Mouse (Mus musculus) testis, adult 2 months (tissue): ENCODE results near the gene Kif28. TPM values are rescaled to one million over a fixed set of nuclear protein-coding genes. Genes with fewer than 3 reads are reported as not detected.

Source experiments
- H3K27ac ChIP-seq: fragments of 200-500 bp; 2 replicates; pipeline ENCODE4 v1.5.1; 2012; ENCODE audit warnings: low read depth, low read length; ENCODE audit not compliant: control insufficient read depth, insufficient read depth
- H3K27me3 ChIP-seq: fragments of 200-500 bp; 2 replicates; pipeline ENCODE4 v1.6.1; 2012; ENCODE audit warnings: mild to moderate bottlenecking, low read length, moderate library complexity; ENCODE audit not compliant: control insufficient read depth, insufficient read depth
- H3K36me3 ChIP-seq: fragments of 200-500 bp; 2 replicates; pipeline ENCODE4 v1.6.1; 2012; ENCODE audit warnings: mild to moderate bottlenecking, low read length; ENCODE audit not compliant: control insufficient read depth, insufficient read depth
- H3K4me1 ChIP-seq: fragments of 200-500 bp; 2 replicates; pipeline ENCODE4 v1.6.1; 2012; ENCODE audit warnings: low read length; ENCODE audit not compliant: control insufficient read depth, insufficient read depth
- H3K4me3 ChIP-seq: fragments of 200-500 bp; 2 replicates; pipeline ENCODE4 v1.5.1; 2012; ENCODE audit warnings: low read depth, mild to moderate bottlenecking, low read length, moderate library complexity, mixed read lengths; ENCODE audit not compliant: control insufficient read depth
- CTCF ChIP-seq: fragments of 200-500 bp; IDR thresholded peaks from 2 replicates; pipeline ENCODE4 v1.5.1; 2012; ENCODE audit warnings: low read depth, mild to moderate bottlenecking, inconsistent platforms, low read length, moderate library complexity; ENCODE audit not compliant: control insufficient read depth, insufficient read depth, insufficient replicate concordance
- POLR2A ChIP-seq: fragments of 200-500 bp; IDR thresholded peaks from 2 replicates; pipeline ENCODE4 v1.6.1; 2012; ENCODE audit warnings: low read depth, mild to moderate bottlenecking, inconsistent platforms, low read length, moderate library complexity; ENCODE audit not compliant: control insufficient read depth
- polyA plus RNA-seq: library from polyadenylated mRNA; depleted of rRNA; stranded (reverse); fragments of >200 nt; gene quantifications from 2 replicates; pipeline ENCODE4 v1.2.3, GENCODE M21; 2012

Gene Kif28
- polyA plus RNA-seq, 1 experiment: 0.07 TPM

DNA sequence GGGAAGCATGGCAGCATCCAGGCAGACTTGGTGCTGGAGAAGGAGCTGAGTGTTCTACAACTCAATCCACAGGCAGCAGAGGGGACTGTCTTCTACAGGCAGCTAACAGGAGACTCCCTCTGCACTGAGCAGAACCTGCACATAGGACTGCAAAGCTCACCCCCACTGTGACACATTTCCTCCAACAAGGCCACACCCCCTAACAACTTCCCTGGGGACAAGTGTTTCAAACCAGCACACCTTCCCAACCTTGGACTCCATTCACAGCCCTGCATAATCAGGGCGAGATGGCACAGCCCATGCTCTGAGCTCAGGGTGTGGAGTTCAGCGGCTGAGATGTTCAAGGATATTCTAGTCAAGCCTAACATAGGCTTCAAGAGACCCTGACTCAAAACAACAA is 68.0 kb downstream of the Kif28 start:
- no peak overlapping the region for H3K27ac ChIP-seq
- peak overlapping the region; percentile 3; the same call in 1 of the 2 replicates for H3K4me3 ChIP-seq
- TF ChIP-seq CTCF (no peak), POLR2A (no peak)
- H3K4me1 ChIP-seq: no peaks in the 10 kb centered on the region
- H3K27me3 ChIP-seq: no peaks in the 10 kb centered on the region
- H3K36me3 ChIP-seq: no peaks in the 10 kb centered on the region; the same call in none of the 2 replicates

DNA sequence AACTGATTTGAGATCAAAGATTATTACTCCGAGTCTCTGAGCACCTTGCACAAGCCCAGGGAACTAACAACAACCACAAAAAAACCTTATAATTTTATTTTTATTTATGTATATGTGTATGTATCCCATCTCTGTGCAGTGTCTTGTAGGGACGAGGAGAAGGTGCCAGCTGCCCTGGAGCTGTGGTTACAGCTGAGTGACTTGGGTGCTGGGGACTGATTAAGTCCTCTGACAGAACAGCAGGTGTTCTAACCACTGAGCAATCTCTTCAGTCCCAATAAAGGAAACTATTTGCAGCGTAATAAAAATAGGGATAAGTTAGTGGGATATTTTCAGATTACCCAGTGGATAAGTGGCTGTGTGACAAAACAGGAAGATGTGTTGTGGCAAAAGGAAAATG is 70.7 kb downstream of the Kif28 start:
- no peaks in the 10 kb centered on the region; the same call in 1 of the 2 replicates for H3K36me3 ChIP-seq
- no peak overlapping the region for H3K27ac ChIP-seq
- TF ChIP-seq POLR2A (no peak), CTCF (no peak)
- H3K27me3 ChIP-seq: no peaks in the 10 kb centered on the region
- no peaks in the 10 kb centered on the region for H3K4me1 ChIP-seq
- H3K4me3 ChIP-seq: no peak overlapping the region

DNA sequence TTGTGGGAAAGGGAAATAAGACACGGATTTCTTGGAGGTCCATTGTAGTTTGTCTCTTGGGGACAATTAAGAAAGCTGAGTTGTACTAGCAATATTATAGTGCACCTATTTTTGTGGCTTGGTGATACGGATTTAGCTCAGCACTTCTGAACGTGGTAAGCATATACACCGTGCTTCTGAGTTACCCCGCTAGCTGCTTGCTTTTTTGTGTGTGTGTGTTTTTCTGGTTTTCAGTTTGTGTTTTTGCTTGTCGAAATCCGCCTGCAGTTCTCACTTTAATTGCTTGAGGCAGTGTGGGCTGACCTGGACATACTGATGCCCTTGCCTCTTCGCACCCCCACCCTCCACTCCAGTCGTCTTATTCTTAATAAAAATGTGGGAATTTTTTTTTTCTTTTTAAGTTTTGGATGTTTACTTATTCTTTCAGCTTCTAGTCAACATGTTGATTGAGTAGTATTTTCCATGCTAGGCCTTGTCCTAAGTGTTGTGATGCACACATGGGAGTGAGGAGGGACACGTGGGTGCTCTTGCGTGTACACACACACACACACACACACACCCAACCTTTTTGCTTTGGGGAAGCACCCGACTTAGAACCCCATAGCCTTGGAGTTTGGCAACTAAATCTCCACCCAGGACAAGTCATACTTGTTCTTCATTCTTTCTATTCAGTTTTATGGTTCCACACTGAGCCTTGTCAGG is 76.1 kb downstream of the Kif28 start:
- Histone ChIP-seq H3K4me1 (peaks cover 7% of the 10 kb centered on the region), H3K27me3 (no peaks in the 10 kb centered on the region), H3K4me3 (peak overlapping the region; percentile 93), H3K27ac (peak overlapping the region; percentile 95), H3K36me3 (no peaks in the 10 kb centered on the region)
- TF ChIP-seq POLR2A: no peak
- TF ChIP-seq CTCF: no peak

DNA sequence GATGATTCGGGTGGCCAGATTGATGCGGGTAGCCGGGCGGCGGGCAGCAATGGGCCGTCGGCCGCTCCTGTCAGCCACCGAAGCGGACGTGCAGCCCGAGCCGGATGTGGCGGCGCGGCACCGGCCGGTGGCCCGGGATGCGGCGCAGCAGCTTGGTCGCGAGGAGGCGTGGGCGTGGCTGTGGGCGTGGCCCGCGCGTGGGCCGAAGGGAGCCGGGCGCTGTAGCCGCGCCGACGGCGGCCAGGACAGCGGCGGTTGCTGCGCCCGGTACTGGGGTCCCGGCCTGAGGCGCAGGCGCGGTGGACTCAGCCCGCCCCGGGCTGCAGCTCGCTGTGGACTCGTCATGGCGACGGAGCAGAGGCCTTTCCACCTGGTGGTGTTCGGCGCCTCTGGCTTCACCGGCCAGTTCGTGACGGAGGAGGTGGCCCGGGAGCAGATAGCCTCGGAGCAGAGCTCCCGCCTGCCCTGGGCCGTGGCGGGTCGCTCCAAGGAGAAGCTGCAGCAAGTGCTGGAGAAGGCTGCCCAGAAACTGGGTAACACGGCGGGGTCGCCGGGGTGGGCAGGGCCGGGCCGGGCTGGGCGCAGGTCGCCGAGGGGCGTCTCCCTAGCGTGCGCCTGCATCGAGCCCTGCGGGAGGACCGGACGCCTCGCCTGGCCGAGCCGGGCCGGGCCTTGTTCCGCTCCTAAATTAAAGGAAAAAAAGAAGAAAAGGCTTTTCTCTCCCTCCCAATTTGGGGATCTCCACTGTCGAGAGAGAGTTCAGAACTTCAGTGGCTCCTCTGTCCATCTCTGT is 76.9 kb downstream of the Kif28 start, which contains the start of gene Sccpdh:
Gene Sccpdh, plus strand, starts transcription at position 198 of the 793 bp plus-strand sequence.
- Histone ChIP-seq H3K27ac (peak within 1 kb of the TSS; percentile 95), H3K36me3 (no peaks in the 10 kb centered on the region), H3K4me1 (peaks cover 7% of the 10 kb centered on the region)

DNA sequence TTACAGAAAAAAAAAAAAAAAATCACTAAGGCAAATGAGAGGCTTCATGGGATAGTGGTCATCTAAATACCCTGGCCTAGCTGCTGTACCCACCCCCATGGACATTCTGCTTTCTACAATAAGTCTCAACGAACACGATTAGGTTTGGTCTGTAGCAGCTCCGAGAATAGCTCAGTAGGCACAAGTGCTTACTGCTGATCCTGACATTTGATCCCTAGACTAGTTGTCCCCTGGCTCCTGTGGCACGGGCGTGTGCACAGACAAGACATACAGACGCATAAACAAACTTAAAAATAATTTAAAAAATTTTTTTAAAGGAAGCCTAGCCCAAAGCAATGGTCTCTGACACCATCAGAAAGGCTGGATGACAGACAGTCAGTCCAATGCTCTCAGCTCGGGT is 77.6 kb downstream of the Kif28 start:
- Histone ChIP-seq H3K4me1 (peaks cover 7% of the 10 kb centered on the region), H3K4me3 (peak overlapping the region; percentile 93), H3K27ac (peak overlapping the region; percentile 95), H3K36me3 (no peaks in the 10 kb centered on the region), H3K27me3 (no peaks in the 10 kb centered on the region)
- TF ChIP-seq POLR2A: no peak
- no peak for TF ChIP-seq CTCF

More for the DNA sequence above, 76.9 kb downstream of the Kif28 start, which contains the start of gene Sccpdh:
- Histone ChIP-seq H3K27me3 (no peaks in the 10 kb centered on the region), H3K4me3 (peak within 1 kb of the TSS; percentile 93)
- TF ChIP-seq POLR2A: peak; percentile 84
- no peak for TF ChIP-seq CTCF

DNA sequence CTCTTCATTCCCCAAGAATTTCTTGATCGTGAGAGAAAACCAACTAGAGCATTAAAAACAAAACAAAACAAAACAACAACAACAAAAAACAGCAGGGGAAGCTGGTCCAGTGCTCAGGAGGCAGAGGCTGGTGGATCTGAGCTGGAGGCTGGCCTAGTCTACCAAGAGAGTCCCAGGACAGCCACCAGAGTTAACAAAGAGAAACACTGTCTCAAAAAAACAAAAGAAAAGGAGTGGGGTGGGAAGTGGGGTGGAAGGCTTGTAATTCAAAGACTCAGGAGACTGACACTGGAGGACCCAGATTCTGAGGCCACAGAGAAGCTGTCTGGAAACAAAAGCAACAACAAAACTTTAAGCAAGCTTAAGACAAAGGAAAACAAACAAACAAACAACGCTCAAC is 78.1 kb downstream of the Kif28 start:
- H3K4me3 ChIP-seq: no peak overlapping the region; the same call in 1 of the 2 replicates
- no peaks in the 10 kb centered on the region for H3K27me3 ChIP-seq
- H3K36me3 ChIP-seq: no peaks in the 10 kb centered on the region
- peak overlapping the region; percentile 10 for H3K27ac ChIP-seq
- no peak for TF ChIP-seq CTCF
- no peak for TF ChIP-seq POLR2A
- peaks cover 7% of the 10 kb centered on the region for H3K4me1 ChIP-seq

DNA sequence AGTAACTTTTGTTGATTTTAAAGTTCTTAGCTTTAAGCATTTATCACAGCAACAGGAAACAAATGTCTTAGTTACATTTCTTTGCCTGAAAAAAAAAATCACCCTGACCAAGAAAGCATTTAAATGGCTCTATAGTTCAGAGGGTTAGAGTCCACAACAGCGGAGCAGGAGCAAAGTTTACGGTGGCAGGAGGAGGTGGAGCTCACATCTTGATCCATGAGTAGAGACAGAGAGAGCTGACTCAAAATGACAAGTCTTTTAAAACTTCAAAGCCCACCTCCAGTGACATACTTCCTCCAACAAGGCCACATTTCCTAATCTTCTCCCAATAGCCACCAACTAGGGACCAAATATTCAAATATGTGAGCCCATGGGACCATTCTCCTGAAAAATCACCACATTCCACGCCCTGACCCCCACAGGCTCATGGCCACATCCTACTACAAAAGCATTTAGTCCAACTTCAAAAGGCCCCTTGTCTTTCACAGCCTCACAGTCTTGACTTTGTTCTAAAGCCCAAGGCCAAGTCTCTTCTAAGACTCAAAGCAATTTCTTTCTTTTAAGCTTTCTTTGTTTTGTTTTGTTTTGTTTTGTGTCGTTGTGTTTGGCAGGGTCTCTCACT is 80.7 kb downstream of the Kif28 start:
- no peak for TF ChIP-seq CTCF
- no peak for TF ChIP-seq POLR2A

More for the DNA sequence above, 80.7 kb downstream of the Kif28 start:
- Histone ChIP-seq H3K27ac (no peak overlapping the region), H3K4me3 (no peak overlapping the region), H3K27me3 (no peaks in the 10 kb centered on the region), H3K4me1 (peaks cover 7% of the 10 kb centered on the region), H3K36me3 (no peaks in the 10 kb centered on the region)
